Mouse (Mus musculus): Measurements from ENCODE around the gene Rif1. TPM values are rescaled to one million over a fixed set of nuclear protein-coding genes. Genes with fewer than 3 reads are reported as not detected.
A peak's percentile ranks its signal among the peaks of the same experiment; 100 is the strongest.

The Rif1 gene
- polyA plus RNA-seq, 1 experiment from 2014 or later: 31.0 TPM

GRCm38 (mm10) chr2:52071241-52071991 is 1.2 kb upstream of the Rif1 start:
- peak overlapping the region; percentile 98; the same call in 1 of the 2 replicates for H3K9ac ChIP-seq (ENCODE audit: low read length)
- no peak overlapping the region for H3K27ac ChIP-seq (replicated peaks in 1 of 2; ENCODE audit: control insufficient read depth in 1 of 2, insufficient read depth in 1 of 2, low read depth in 2 of 2, low read length in 2 of 2)
- H3K4me2 ChIP-seq (ENCODE audit: low read length): peak overlapping the region; percentile 66

GRCm38 (mm10) chr2:52072065-52072490 is 554 bp upstream of the Rif1 start:
- no peak for ATAC-seq (ENCODE audit: insufficient number of reproducible peaks, insufficient read depth, low FRiP score, low read depth)
- H3K4me3 ChIP-seq (ENCODE audit: control insufficient read depth in 1 of 2, insufficient read depth in 1 of 2, low read depth in 1 of 2, low read length in 2 of 2): peak overlapping the region; percentile 92 to 99
- no peaks in the 10 kb centered on the region for H3K27me3 ChIP-seq (ENCODE audit: control insufficient read depth, insufficient read depth, low read length)
- H3K4me1 ChIP-seq (ENCODE audit: control insufficient read depth in 2 of 2, insufficient read depth in 2 of 2, low read length in 2 of 2): peaks cover 0 to 15% of the 10 kb centered on the region in 2 experiments; a peak in 2 of 4 replicates
- peaks cover 29% of the 10 kb centered on the region for H3K36me3 ChIP-seq (ENCODE audit: control insufficient read depth, insufficient read depth, low read length)
- no peaks in the 10 kb centered on the region for H3K9me3 ChIP-seq (ENCODE audit: control insufficient read depth, low read length)
- H3K27ac ChIP-seq (replicated peaks in 1 of 2; ENCODE audit: control insufficient read depth in 1 of 2, insufficient read depth in 1 of 2, low read depth in 2 of 2, low read length in 2 of 2): peak overlapping the region in 1 of 2 experiments; percentile 77; a peak in 2 of 4 replicates
- WGBS: 7% methylated on average over 10 of the region's 10 CpGs
- H3K4me2 ChIP-seq (ENCODE audit: low read length): peak overlapping the region; percentile 66
- peak overlapping the region; percentile 98 for H3K9ac ChIP-seq (ENCODE audit: low read length)

More at GRCm38 (mm10) chr2:52071241-52071991, 1.2 kb upstream of the Rif1 start:
- Histone ChIP-seq H3K4me1 (ENCODE audit: control insufficient read depth in 2 of 2, insufficient read depth in 2 of 2, low read length in 2 of 2) (peaks cover 0 to 15% of the 10 kb centered on the region in 2 experiments; a peak in 2 of 4 replicates), H3K9me3 (ENCODE audit: control insufficient read depth, low read length) (no peaks in the 10 kb centered on the region), H3K4me3 (ENCODE audit: control insufficient read depth in 1 of 2, insufficient read depth in 1 of 2, low read depth in 1 of 2, low read length in 2 of 2) (0 out of 4 replicates have a peak overlapping the region, but pooled peaks of 1 of the 2 experiments have one; percentile 99), H3K36me3 (ENCODE audit: control insufficient read depth, insufficient read depth, low read length) (peaks cover 22% of the 10 kb centered on the region), H3K27me3 (ENCODE audit: control insufficient read depth, insufficient read depth, low read length) (no peaks in the 10 kb centered on the region)
- WGBS: 66% methylated on average over 13 of the region's 13 CpGs
- no peak for ATAC-seq (ENCODE audit: insufficient number of reproducible peaks, insufficient read depth, low FRiP score, low read depth)

DNA sequence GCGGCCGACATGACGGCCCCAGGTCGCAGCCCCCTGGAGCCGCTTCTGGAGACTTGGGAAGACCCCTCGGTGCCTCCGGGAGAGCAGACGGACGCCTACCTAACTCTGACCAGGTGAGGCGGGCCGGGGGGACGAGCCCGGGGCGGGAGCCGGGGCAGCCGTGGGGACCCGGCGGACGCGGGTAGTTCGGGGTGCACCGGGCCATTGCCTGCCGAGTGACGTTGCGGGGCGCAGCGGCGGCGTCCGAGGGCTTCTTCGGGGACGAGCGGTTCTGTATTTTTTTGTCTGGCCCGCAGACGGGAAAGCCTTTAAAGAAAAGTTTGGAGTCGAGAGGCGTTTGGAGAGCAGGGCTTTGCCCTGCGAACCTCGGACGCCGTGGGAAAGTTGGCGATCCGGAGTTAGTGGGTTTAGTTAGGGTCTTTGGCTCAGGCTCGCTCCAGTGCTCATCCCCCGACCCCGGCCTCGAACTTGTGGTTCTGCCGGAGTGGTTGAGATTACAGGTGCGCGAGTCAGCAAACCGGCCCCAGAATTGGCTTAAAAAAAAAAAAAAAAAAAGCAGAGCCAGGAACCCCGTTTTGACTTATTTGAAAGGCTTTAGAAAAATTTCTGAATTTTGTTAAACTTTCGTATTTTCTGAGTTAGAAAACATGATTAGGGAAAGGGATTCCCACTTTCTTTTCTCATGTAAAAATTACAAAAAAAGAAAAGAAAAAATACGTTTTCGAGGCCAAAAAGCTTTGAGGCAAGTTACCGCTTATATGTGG is 691 bp downstream of the Rif1 start:
- Histone ChIP-seq H3K4me2 (ENCODE audit: low read length) (peak overlapping the region; percentile 66), H3K27me3 (ENCODE audit: control insufficient read depth, insufficient read depth, low read length) (no peaks in the 10 kb centered on the region), H3K36me3 (ENCODE audit: control insufficient read depth, insufficient read depth, low read length) (peaks cover 42% of the 10 kb centered on the region), H3K4me3 (ENCODE audit: control insufficient read depth in 1 of 2, insufficient read depth in 1 of 2, low read depth in 1 of 2, low read length in 2 of 2) (peak overlapping the region; percentile 92 to 99), H3K27ac (replicated peaks in 1 of 2; ENCODE audit: control insufficient read depth in 1 of 2, insufficient read depth in 1 of 2, low read depth in 2 of 2, low read length in 2 of 2) (peak overlapping the region; percentile 60 to 77; a peak in 3 of 4 replicates), H3K9ac (ENCODE audit: low read length) (peak overlapping the region; percentile 98), H3K4me1 (ENCODE audit: control insufficient read depth in 2 of 2, insufficient read depth in 2 of 2, low read length in 2 of 2) (peaks cover 0 to 15% of the 10 kb centered on the region in 2 experiments; a peak in 2 of 4 replicates), H3K9me3 (ENCODE audit: control insufficient read depth, low read length) (no peaks in the 10 kb centered on the region)
- 2% methylated on average over 54 of the region's 56 CpGs for WGBS
- ATAC-seq (ENCODE audit: insufficient number of reproducible peaks, insufficient read depth, low FRiP score, low read depth): peak; percentile 41

DNA sequence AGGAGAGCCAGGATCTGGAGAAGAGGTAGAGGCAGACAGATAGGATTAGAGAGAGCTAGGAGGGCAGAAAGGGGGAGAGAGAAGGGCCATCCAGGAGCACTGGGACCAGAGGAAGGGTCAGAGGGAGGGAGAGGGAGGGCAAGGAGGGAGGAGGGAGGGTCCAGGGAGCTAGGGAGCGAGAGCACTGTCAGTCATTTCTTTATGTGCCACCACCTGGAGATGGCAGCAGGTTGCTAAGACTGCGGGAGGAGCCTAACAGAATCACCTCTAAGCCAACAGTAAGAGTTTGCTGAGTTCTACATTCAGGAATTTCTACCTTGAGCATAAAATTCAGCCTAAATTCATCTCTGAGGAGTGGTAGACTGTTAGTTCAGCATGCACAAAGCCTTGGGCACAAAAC is 6.0 kb downstream of the Rif1 start:
- Histone ChIP-seq H3K36me3 (ENCODE audit: control insufficient read depth, insufficient read depth, low read length) (peaks cover 94% of the 10 kb centered on the region), H3K4me1 (ENCODE audit: control insufficient read depth in 2 of 2, insufficient read depth in 2 of 2, low read length in 2 of 2) (peaks cover 0 to 10% of the 10 kb centered on the region in 2 experiments; a peak in 2 of 4 replicates), H3K4me2 (ENCODE audit: low read length) (no peak overlapping the region), H3K4me3 (ENCODE audit: control insufficient read depth in 1 of 2, insufficient read depth in 1 of 2, low read depth in 1 of 2, low read length in 2 of 2) (no peak overlapping the region), H3K27ac (replicated peaks in 1 of 2; ENCODE audit: control insufficient read depth in 1 of 2, insufficient read depth in 1 of 2, low read depth in 2 of 2, low read length in 2 of 2) (no peak overlapping the region), H3K9ac (ENCODE audit: low read length) (no peak overlapping the region), H3K27me3 (ENCODE audit: control insufficient read depth, insufficient read depth, low read length) (no peaks in the 10 kb centered on the region), H3K9me3 (ENCODE audit: control insufficient read depth, low read length) (no peaks in the 10 kb centered on the region)
- ATAC-seq (ENCODE audit: insufficient number of reproducible peaks, insufficient read depth, low FRiP score, low read depth): no peak
- 95% methylated on average over 2 of the region's 2 CpGs for WGBS

GRCm38 (mm10) chr2:52084013-52084412 is 11.4 kb downstream of the Rif1 start:
- WGBS: 92% methylated on average over 3 of the region's 3 CpGs
- Histone ChIP-seq H3K9ac (ENCODE audit: low read length) (no peak overlapping the region), H3K4me3 (ENCODE audit: control insufficient read depth in 1 of 2, insufficient read depth in 1 of 2, low read depth in 1 of 2, low read length in 2 of 2) (no peak overlapping the region), H3K9me3 (ENCODE audit: control insufficient read depth, low read length) (no peaks in the 10 kb centered on the region), H3K27ac (replicated peaks in 1 of 2; ENCODE audit: control insufficient read depth in 1 of 2, insufficient read depth in 1 of 2, low read depth in 2 of 2, low read length in 2 of 2) (no peak overlapping the region), H3K4me2 (ENCODE audit: low read length) (no peak overlapping the region), H3K36me3 (ENCODE audit: control insufficient read depth, insufficient read depth, low read length) (peaks cover 94% of the 10 kb centered on the region), H3K27me3 (ENCODE audit: control insufficient read depth, insufficient read depth, low read length) (no peaks in the 10 kb centered on the region), H3K4me1 (ENCODE audit: control insufficient read depth in 2 of 2, insufficient read depth in 2 of 2, low read length in 2 of 2) (no peaks in the 10 kb centered on the region; a peak in 1 of 4 replicates)
- ATAC-seq (ENCODE audit: insufficient number of reproducible peaks, insufficient read depth, low FRiP score, low read depth): no peak

GRCm38 (mm10) chr2:52084571-52084970 is 11.9 kb downstream of the Rif1 start:
- H3K4me2 ChIP-seq (ENCODE audit: low read length): no peak overlapping the region
- no peak for ATAC-seq (ENCODE audit: insufficient number of reproducible peaks, insufficient read depth, low FRiP score, low read depth)
- no peaks in the 10 kb centered on the region for H3K27me3 ChIP-seq (ENCODE audit: control insufficient read depth, insufficient read depth, low read length)
- H3K4me1 ChIP-seq (ENCODE audit: control insufficient read depth in 2 of 2, insufficient read depth in 2 of 2, low read length in 2 of 2): no peaks in the 10 kb centered on the region; a peak in 1 of 4 replicates
- 92% methylated on average over 2 of the region's 2 CpGs for WGBS
- no peak overlapping the region for H3K4me3 ChIP-seq (ENCODE audit: control insufficient read depth in 1 of 2, insufficient read depth in 1 of 2, low read depth in 1 of 2, low read length in 2 of 2)
- no peak overlapping the region for H3K9ac ChIP-seq (ENCODE audit: low read length)
- H3K27ac ChIP-seq (replicated peaks in 1 of 2; ENCODE audit: control insufficient read depth in 1 of 2, insufficient read depth in 1 of 2, low read depth in 2 of 2, low read length in 2 of 2): no peak overlapping the region
- H3K9me3 ChIP-seq (ENCODE audit: control insufficient read depth, low read length): no peaks in the 10 kb centered on the region
- H3K36me3 ChIP-seq (ENCODE audit: control insufficient read depth, insufficient read depth, low read length): peaks cover 94% of the 10 kb centered on the region

GRCm38 (mm10) chr2:52114086-52114485 is 41.5 kb downstream of the Rif1 start:
- no peaks in the 10 kb centered on the region for H3K4me1 ChIP-seq (ENCODE audit: control insufficient read depth in 2 of 2, insufficient read depth in 2 of 2, low read length in 2 of 2)
- H3K36me3 ChIP-seq (ENCODE audit: control insufficient read depth, insufficient read depth, low read length): peaks cover 96% of the 10 kb centered on the region
- no peak for ATAC-seq (ENCODE audit: insufficient number of reproducible peaks, insufficient read depth, low FRiP score, low read depth)
- no peak overlapping the region for H3K4me2 ChIP-seq (ENCODE audit: low read length)
- no peaks in the 10 kb centered on the region for H3K27me3 ChIP-seq (ENCODE audit: control insufficient read depth, insufficient read depth, low read length)
- H3K9me3 ChIP-seq (ENCODE audit: control insufficient read depth, low read length): no peaks in the 10 kb centered on the region
- H3K27ac ChIP-seq (replicated peaks in 1 of 2; ENCODE audit: control insufficient read depth in 1 of 2, insufficient read depth in 1 of 2, low read depth in 2 of 2, low read length in 2 of 2): no peak overlapping the region
- no peak overlapping the region for H3K4me3 ChIP-seq (ENCODE audit: control insufficient read depth in 1 of 2, insufficient read depth in 1 of 2, low read depth in 1 of 2, low read length in 2 of 2)
- no peak overlapping the region for H3K9ac ChIP-seq (ENCODE audit: low read length)
- WGBS: 93% methylated on average over 1 of the region's 1 CpGs
